Mouse (Mus musculus): ENCODE measurements around the gene Slc31a2. TPM values are rescaled to one million over a fixed set of nuclear protein-coding genes. Genes with fewer than 3 reads are reported as not detected.
A peak's percentile ranks its signal among the peaks of the same experiment; 100 is the strongest.

Gene Slc31a2
- total and polyA plus RNA-seq, 3 experiments: 6.2 to 8.6 (median 6.9) TPM

DNA sequence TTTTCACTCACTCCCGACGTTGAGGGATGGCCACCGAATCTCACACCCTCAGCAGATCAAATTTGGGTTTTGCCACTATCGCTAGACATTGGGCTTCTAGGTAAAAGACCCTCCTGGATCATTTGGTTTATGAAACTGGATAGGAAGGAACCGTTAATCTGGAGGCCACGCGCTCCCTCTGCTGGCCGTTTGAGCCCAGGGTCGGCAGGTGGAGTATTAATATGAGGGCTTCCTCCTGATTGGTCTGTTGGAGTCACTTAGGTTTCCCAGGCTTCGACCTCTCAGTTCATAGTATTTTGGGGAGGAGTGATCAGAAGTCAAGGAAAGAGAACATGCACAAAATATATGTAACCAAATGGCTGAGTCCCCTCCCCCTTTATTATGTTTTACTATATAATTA is 34.0 kb upstream of the Slc31a2 start:
- H3K79me2 ChIP-seq (replicated peaks; ENCODE audit: control insufficient read depth, extremely low read depth, insufficient read depth, poor library complexity, severe bottlenecking): no peaks in the 10 kb centered on the region
- H3K9me3 ChIP-seq (replicated peaks; ENCODE audit: low read length): no peaks in the 10 kb centered on the region
- H3K4me1 ChIP-seq (ENCODE audit: control insufficient read depth in 1 of 2, insufficient read depth in 2 of 2): no peaks in the 10 kb centered on the region
- H3K36me3 ChIP-seq (replicated peaks in 1 of 2; ENCODE audit: control insufficient read depth in 1 of 2, insufficient read depth in 1 of 2, low read length in 1 of 2): no peaks in the 10 kb centered on the region
- no peak overlapping the region for H3K4me2 ChIP-seq (ENCODE audit: insufficient read depth, low read depth, poor library complexity, severe bottlenecking)
- in situ Hi-C loops (cut with MboI; ENCODE audit: low pct_ligation_motif_present, low pct_unique_long_range_greater_than_20kb, low sequenced_read_pairs) (no loop called here), dilution Hi-C loops (cut with MboI; ENCODE audit: extremely low pct_ligation_motif_present, extremely low pct_unique_long_range_greater_than_20kb, low sequenced_read_pairs) (no loop called here)
- H3K27me3 ChIP-seq (replicated peaks): no peaks in the 10 kb centered on the region
- no peak overlapping the region for H3K9ac ChIP-seq (ENCODE audit: insufficient read depth, low read depth)
- DNase-seq (ENCODE audit: extremely low read depth): peak; percentile 42
- no peak for TF ChIP-seq ZC3H11A (IDR thresholded peaks at IDR 0.05; ENCODE audit: low read depth, low read length)
- TF ChIP-seq CTCF (conservative IDR thresholded peaks at IDR 0.05 in 1 of 2, IDR thresholded peaks at IDR 0.05 in 1 of 2; ENCODE audit: low read depth in 2 of 2, low read length in 2 of 2): peak; percentile 47 to 80; a peak in 3 of 4 replicates
- peak; percentile 61 for TF ChIP-seq SMC3 (IDR thresholded peaks at IDR 0.05; ENCODE audit: low read depth, low read length)
- TF ChIP-seq RAD21 (IDR thresholded peaks at IDR 0.05; ENCODE audit: low read depth, low read length): peak; percentile 60
- no peak for TF ChIP-seq ETS1 (conservative IDR thresholded peaks at IDR 0.05; ENCODE audit: low read depth, low read length)
- no peak for TF ChIP-seq POLR2AphosphoS2 (IDR thresholded peaks at IDR 0.05; ENCODE audit: low read depth, low read length)
- no peak for TF ChIP-seq NELFE (IDR thresholded peaks at IDR 0.05; ENCODE audit: low read depth, low read length)
- H3K4me3 ChIP-seq (replicated peaks in 1 of 3; ENCODE audit: low read depth in 2 of 3, low read length in 2 of 3, poor library complexity in 1 of 3): no peak overlapping the region
- no peak overlapping the region for H3K27ac ChIP-seq (ENCODE audit: insufficient read depth, low read depth)

DNA sequence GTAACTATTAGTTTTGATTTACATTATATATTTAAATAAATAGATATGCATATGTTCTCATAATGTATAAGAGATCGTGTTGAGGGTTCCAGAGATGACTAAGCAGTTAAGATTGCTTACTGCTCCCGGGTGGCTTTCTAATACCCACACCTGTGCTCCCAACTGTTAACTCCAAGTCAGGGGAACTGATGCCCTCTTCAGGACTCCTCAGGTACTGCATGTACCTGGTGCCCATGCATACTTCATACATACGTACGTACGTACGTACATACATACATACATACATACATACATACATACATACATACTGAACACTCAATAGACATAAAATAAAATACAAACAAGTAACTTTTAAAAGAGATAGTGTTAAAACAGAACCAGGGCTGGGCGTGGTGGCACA is 32.9 kb upstream of the Slc31a2 start:
- dilution Hi-C loops (cut with MboI; ENCODE audit: extremely low pct_ligation_motif_present, extremely low pct_unique_long_range_greater_than_20kb, low sequenced_read_pairs) (no loop called here), in situ Hi-C loops (cut with MboI; ENCODE audit: low pct_ligation_motif_present, low pct_unique_long_range_greater_than_20kb, low sequenced_read_pairs) (no loop called here)
- no peak overlapping the region for H3K4me3 ChIP-seq (replicated peaks in 1 of 3; ENCODE audit: low read depth in 2 of 3, low read length in 2 of 3, poor library complexity in 1 of 3)
- TF ChIP-seq EP300 (IDR thresholded peaks at IDR 0.05; ENCODE audit: low read length) (peak; percentile 38; the same call in 1 of the 2 replicates), CTCF (conservative IDR thresholded peaks at IDR 0.05 in 1 of 2, IDR thresholded peaks at IDR 0.05 in 1 of 2; ENCODE audit: low read depth in 2 of 2, low read length in 2 of 2) (peak; percentile 55 to 72), SMC3 (IDR thresholded peaks at IDR 0.05; ENCODE audit: low read depth, low read length) (peak; percentile 16; the same call in 1 of the 2 replicates), JUN (IDR thresholded peaks at IDR 0.05; ENCODE audit: insufficient read depth, low read depth, low read length) (0 out of 2 replicates have a peak, but pooled peaks have one; percentile 20), JUND (conservative IDR thresholded peaks at IDR 0.05; ENCODE audit: low read depth, low read length) (peak; percentile 58; the same call in 1 of the 2 replicates), NELFE (IDR thresholded peaks at IDR 0.05; ENCODE audit: low read depth, low read length) (no peak), RAD21 (IDR thresholded peaks at IDR 0.05; ENCODE audit: low read depth, low read length) (peak; percentile 27), ZNF384 (IDR thresholded peaks at IDR 0.05; ENCODE audit: low read depth, low read length) (no peak)
- H3K4me1 ChIP-seq (ENCODE audit: control insufficient read depth in 1 of 2, insufficient read depth in 2 of 2): no peaks in the 10 kb centered on the region
- no peaks in the 10 kb centered on the region for H3K9me3 ChIP-seq (replicated peaks; ENCODE audit: low read length)
- no peak overlapping the region for H3K4me2 ChIP-seq (ENCODE audit: insufficient read depth, low read depth, poor library complexity, severe bottlenecking)
- no peak overlapping the region for H3K27ac ChIP-seq (ENCODE audit: insufficient read depth, low read depth)
- no peak overlapping the region for H3K9ac ChIP-seq (ENCODE audit: insufficient read depth, low read depth)
- no peaks in the 10 kb centered on the region for H3K36me3 ChIP-seq (replicated peaks in 1 of 2; ENCODE audit: control insufficient read depth in 1 of 2, insufficient read depth in 1 of 2, low read length in 1 of 2)
- DNase-seq (ENCODE audit: extremely low read depth): peak; percentile 36
- H3K79me2 ChIP-seq (replicated peaks; ENCODE audit: control insufficient read depth, extremely low read depth, insufficient read depth, poor library complexity, severe bottlenecking): no peaks in the 10 kb centered on the region
- H3K27me3 ChIP-seq (replicated peaks): no peaks in the 10 kb centered on the region

GRCm38 (mm10) chr4:62230153-62230552 is 32.2 kb upstream of the Slc31a2 start:
- TF ChIP-seq PAX5 (IDR thresholded peaks at IDR 0.05; ENCODE audit: low read length) (no peak), USF1 (IDR thresholded peaks at IDR 0.05; ENCODE audit: low read depth, low read length) (no peak)
- H3K4me3 ChIP-seq (replicated peaks in 1 of 3; ENCODE audit: low read depth in 2 of 3, low read length in 2 of 3, poor library complexity in 1 of 3): no peak overlapping the region
- no peaks in the 10 kb centered on the region for H3K27me3 ChIP-seq (replicated peaks)
- DNase-seq (ENCODE audit: extremely low read depth): no peak
- no peak overlapping the region for H3K27ac ChIP-seq (ENCODE audit: insufficient read depth, low read depth)
- no peak overlapping the region for H3K4me2 ChIP-seq (ENCODE audit: insufficient read depth, low read depth, poor library complexity, severe bottlenecking)
- dilution Hi-C loops (cut with MboI; ENCODE audit: extremely low pct_ligation_motif_present, extremely low pct_unique_long_range_greater_than_20kb, low sequenced_read_pairs): no loop called here
- no peaks in the 10 kb centered on the region for H3K4me1 ChIP-seq (ENCODE audit: control insufficient read depth in 1 of 2, insufficient read depth in 2 of 2)
- in situ Hi-C loops (cut with MboI; ENCODE audit: low pct_ligation_motif_present, low pct_unique_long_range_greater_than_20kb, low sequenced_read_pairs): no loop called here
- no peak overlapping the region for H3K9ac ChIP-seq (ENCODE audit: insufficient read depth, low read depth)
- no peaks in the 10 kb centered on the region for H3K79me2 ChIP-seq (replicated peaks; ENCODE audit: control insufficient read depth, extremely low read depth, insufficient read depth, poor library complexity, severe bottlenecking)
- H3K36me3 ChIP-seq (replicated peaks in 1 of 2; ENCODE audit: control insufficient read depth in 1 of 2, insufficient read depth in 1 of 2, low read length in 1 of 2): no peaks in the 10 kb centered on the region
- H3K9me3 ChIP-seq (replicated peaks; ENCODE audit: low read length): no peaks in the 10 kb centered on the region
